Mouse (Mus musculus) bone marrow, adult 2 months (tissue): Measurements from ENCODE around the gene Catsper1.

ENCODE experiments used
- CTCF ChIP-seq: fragments of 200-500 bp; IDR thresholded peaks from 2 replicates; pipeline ENCODE4 v1.5.1; 2011; ENCODE audit warnings: low read length, control low read depth; ENCODE audit not compliant: control insufficient read depth, insufficient read depth
- POLR2A ChIP-seq: fragments of 200-500 bp; IDR thresholded peaks from 2 replicates; pipeline ENCODE4 v1.6.1; 2011; ENCODE audit warnings: low read depth, mild to moderate bottlenecking, control low read depth, low read length, borderline replicate concordance; ENCODE audit not compliant: control insufficient read depth

- TF ChIP-seq POLR2A (no peak), CTCF (no peak)
Observed at GRCm38 (mm10) chr19:5390416-5390815, 54.9 kb downstream of the Catsper1 start.
